Mouse (Mus musculus): Measurements from ENCODE around the gene Mup18.
"Not testable (repeated sequence)": the region's sequence is repeated elsewhere in the genome, so short reads cannot be mapped to it uniquely, and the experiment has no call there.

Gene Mup18

GRCm38 (mm10) chr4:61674036-61674435 is at the start of gene Mup18:
Gene Mup18 (minus strand): TSS chr4:61674136.
- DNase-seq: not testable (repeated sequence)

GRCm38 (mm10) chr4:61714296-61714695 is 40.4 kb upstream of the Mup18 start:
- DNase-seq: not testable (repeated sequence)

Measured in liver (tissue).